8 mouse cellular contexts compared by ENCODE assay signal in genomic region chr11:116029086-116029865, GRCm38 (mm10). TPM values are rescaled to one million over a fixed set of nuclear protein-coding genes. Genes with fewer than 3 reads are reported as not detected.
DNase-seq lines count a peak whose midpoint lies in the region; ATAC-seq and TF ChIP-seq lines count a peak whose summit lies in the region.

No protein-coding gene starts in this region.

- peaks cover 18% of the 10 kb centered on the region for H3K27me3 ChIP-seq in CH12.LX (replicated peaks)
- no peaks in the 10 kb centered on the region for H3K27me3 ChIP-seq in forebrain, embryonic 14.5 days (replicated peaks; ENCODE audit: control insufficient read depth, insufficient read depth, low read length)
- no peaks in the 10 kb centered on the region for H3K27me3 ChIP-seq in liver, embryonic 14.5 days (ENCODE audit: control insufficient read depth, insufficient read depth, low read length)

- no peak for TF ChIP-seq CTCF in gastrocnemius, adult 2 months (IDR thresholded peaks at IDR 0.05)
- TF ChIP-seq CTCF in CH12.LX (conservative IDR thresholded peaks at IDR 0.05 in 1 of 2, IDR thresholded peaks at IDR 0.05 in 1 of 2; ENCODE audit: low read depth in 2 of 2, low read length in 2 of 2): no peak
- no peak for TF ChIP-seq CTCF in liver, embryonic 14.5 days (IDR thresholded peaks at IDR 0.05; ENCODE audit: low read depth)

- H3K9ac ChIP-seq in CH12.LX (ENCODE audit: insufficient read depth, low read depth): peak overlapping the region; percentile 64
- peak overlapping the region; percentile 49; the same call in 1 of the 2 replicates for H3K9ac ChIP-seq in forebrain, embryonic 14.5 days (ENCODE audit: low read length)
- peak overlapping the region; percentile 100 for H3K9ac ChIP-seq in liver, embryonic 14.5 days (replicated peaks)

- H3K9me3 ChIP-seq in CH12.LX (replicated peaks; ENCODE audit: low read length): no peaks in the 10 kb centered on the region
- H3K9me3 ChIP-seq in forebrain, embryonic 14.5 days (replicated peaks; ENCODE audit: control insufficient read depth, low read length): no peaks in the 10 kb centered on the region
- H3K9me3 ChIP-seq in liver, embryonic 14.5 days (ENCODE audit: control insufficient read depth, low read length): no peaks in the 10 kb centered on the region

- intact Hi-C loops in gastrocnemius, adult 2 months (cut with DNase I): no loop called here
- intact Hi-C loops in gastrocnemius, postnatal 14 days (cut with DNase I; ENCODE audit: low total_unique reads): no loop called here

- H3K4me2 ChIP-seq in CH12.LX (ENCODE audit: insufficient read depth, low read depth, poor library complexity, severe bottlenecking): peak overlapping the region; percentile 73
- H3K4me2 ChIP-seq in forebrain, embryonic 14.5 days (ENCODE audit: low read length): peak overlapping the region; percentile 49
- peak overlapping the region; percentile 100 for H3K4me2 ChIP-seq in liver, embryonic 14.5 days (ENCODE audit: low read depth)

- 90% methylated on average over 6 of the region's 6 CpGs for WGBS in forebrain, embryonic 14.5 days
- 52% methylated on average over 6 of the region's 6 CpGs for WGBS in liver, embryonic 14.5 days (ENCODE audit: insufficient replicate concordance)

- peaks cover 0 to 15% of the 10 kb centered on the region in 2 experiments for H3K36me3 ChIP-seq in CH12.LX (replicated peaks in 1 of 2; ENCODE audit: control insufficient read depth in 1 of 2, insufficient read depth in 1 of 2, low read length in 1 of 2)
- H3K36me3 ChIP-seq in forebrain, embryonic 14.5 days (ENCODE audit: control insufficient read depth, insufficient read depth, low read length): 0 out of 2 replicates have a peak, but pooled peaks cover 3% of the 10 kb centered on the region
- H3K36me3 ChIP-seq in liver, embryonic 14.5 days (replicated peaks; ENCODE audit: control insufficient read depth, insufficient read depth, low read depth): no peaks in the 10 kb centered on the region; the same call in 1 of the 2 replicates

- H3K79me2 ChIP-seq in CH12.LX (replicated peaks; ENCODE audit: control insufficient read depth, extremely low read depth, insufficient read depth, poor library complexity, severe bottlenecking): peaks cover 37% of the 10 kb centered on the region

- TF ChIP-seq EP300 in CH12.LX (IDR thresholded peaks at IDR 0.05; ENCODE audit: low read length): no peak
- TF ChIP-seq EP300 in liver, embryonic 14.5 days (IDR thresholded peaks at IDR 0.05; ENCODE audit: low read depth): no peak

- H3K27ac ChIP-seq in gastrocnemius, adult 2 months: peak overlapping the region; percentile 98
- no peak overlapping the region for H3K27ac ChIP-seq in CH12.LX (ENCODE audit: insufficient read depth, low read depth)
- H3K27ac ChIP-seq in forebrain, embryonic 14.5 days (ENCODE audit: low read depth, low read length): no peak overlapping the region
- H3K27ac ChIP-seq in liver, embryonic 14.5 days: peak overlapping the region; percentile 97

- peak overlapping the region; percentile 91 for H3K4me3 ChIP-seq in gastrocnemius, adult 2 months
- peak overlapping the region; percentile 64 to 100 (median 67) for H3K4me3 ChIP-seq in CH12.LX (replicated peaks in 1 of 3; ENCODE audit: low read depth in 2 of 3, low read length in 2 of 3, poor library complexity in 1 of 3)
- peak overlapping the region; percentile 70 for H3K4me3 ChIP-seq in forebrain, embryonic 14.5 days (ENCODE audit: low read depth, low read length)
- H3K4me3 ChIP-seq in liver, embryonic 14.5 days (ENCODE audit: insufficient read depth in 1 of 2, low read depth in 2 of 2, low read length in 2 of 2): peak overlapping the region; percentile 71 to 85

- no peak for TF ChIP-seq RAD21 in CH12.LX (IDR thresholded peaks at IDR 0.05; ENCODE audit: low read depth, low read length)

- dilution Hi-C loops in CH12.LX (cut with MboI; ENCODE audit: extremely low pct_ligation_motif_present, extremely low pct_unique_long_range_greater_than_20kb, low sequenced_read_pairs): no loop called here

- TF ChIP-seq POLR2A in CH12.LX (IDR thresholded peaks at IDR 0.05; ENCODE audit: low read depth, low read length): no peak

- in situ Hi-C loops in CH12.LX (cut with MboI; ENCODE audit: low pct_ligation_motif_present, low pct_unique_long_range_greater_than_20kb, low sequenced_read_pairs): no loop called here

- ATAC-seq in forebrain, embryonic 14.5 days: no peak
- ATAC-seq in liver, embryonic 14.5 days (ENCODE audit: insufficient read depth): no peak

- peaks cover 5 to 41% of the 10 kb centered on the region in 2 experiments; a peak in 3 of 4 replicates for H3K4me1 ChIP-seq in CH12.LX (ENCODE audit: control insufficient read depth in 1 of 2, insufficient read depth in 2 of 2)
- peaks cover 12% of the 10 kb centered on the region for H3K4me1 ChIP-seq in forebrain, embryonic 14.5 days (ENCODE audit: control insufficient read depth, insufficient read depth, low read length)
- peaks cover 13 to 33% of the 10 kb centered on the region in 2 experiments for H3K4me1 ChIP-seq in liver, embryonic 14.5 days (replicated peaks; ENCODE audit: control insufficient read depth in 2 of 2, insufficient read depth in 2 of 2, low read length in 1 of 2)

- DNase-seq in gastrocnemius, adult 2 months: no peak
- no peak for DNase-seq in gastrocnemius, postnatal 14 days
- DNase-seq in CH12.LX (ENCODE audit: extremely low read depth): no peak
- no peak for DNase-seq in forebrain, embryonic 14.5 days (ENCODE audit: low spot score)
- DNase-seq in liver, embryonic 14.5 days (ENCODE audit: low read depth in 3 of 3, low spot score in 3 of 3): no peak
- DNase-seq in adrenal gland, adult 2 months: no peak
- DNase-seq in embryo, embryonic 10 days (ENCODE audit: low spot score): no peak
- DNase-seq in testis, postnatal 14 days (ENCODE audit: low spot score): no peak

TF ChIP-seq in CH12.LX, 34 proteins besides CTCF, POLR2A, EP300 and RAD21 (continues in another document):
- TF ChIP-seq ZMIZ1 (IDR thresholded peaks at IDR 0.05; ENCODE audit: low read depth, low read length) (peak; percentile 14; the same call in 1 of the 2 replicates), HCFC1 (IDR thresholded peaks at IDR 0.05; ENCODE audit: low read depth, low read length) (no peak)

RNA-seq across cellular contexts. Expression of gene Unk, which starts 0.8 kb away (rescaled TPM):
- 1 to 10 TPM; 7.0 to 7.4 TPM for total RNA-seq in gastrocnemius, adult 2 months (2021)
- total RNA-seq in gastrocnemius, postnatal 14 days (2021): 1 to 10 TPM; 7.3 to 7.7 TPM
- total RNA-seq in CH12.LX (2012; rRNA removed) (22.2 and 24.7 TPM in 2 replicates), CH12.LX (2014; rRNA removed) (18.5 and 20.9 TPM in 2 replicates)
- 30.5 and 35.0 TPM in 2 replicates for polyA plus RNA-seq in CH12.LX (2012; ENCODE audit: insufficient read length, low read depth)
- 23.4 and 24.9 TPM in 2 replicates for polyA plus RNA-seq in forebrain, embryonic 14.5 days (2014; fragmentation: Nextera tagmentation; extraction: Ambion mirVana)
- 10.4 and 12.1 TPM in 2 replicates for polyA plus RNA-seq in liver, embryonic 14.5 days (2012; rRNA removed)
- 6.4 and 7.9 TPM in 2 replicates for polyA plus RNA-seq in liver, embryonic 14.5 days (2014; fragmentation: Nextera tagmentation; extraction: Ambion mirVana)
- total RNA-seq in adrenal gland, adult 2 months (2021): 10 to 100 TPM; 20.2 to 21.2 TPM
- polyA plus RNA-seq in adrenal gland, adult 2 months (2012; rRNA removed): 46.0 and 58.5 TPM in 2 replicates

RNA-seq across cellular contexts. Expression of gene H3f3b, which starts 1.5 kb away (rescaled TPM):
- total RNA-seq in gastrocnemius, adult 2 months (2021): 10 to 100 TPM; 55.9 to 58.7 TPM
- total RNA-seq in gastrocnemius, postnatal 14 days (2021): 100 to 1,000 TPM; 132 to 170 TPM
- total RNA-seq in CH12.LX (2012; rRNA removed) (340 and 455 TPM in 2 replicates), CH12.LX (2014; rRNA removed) (567 and 573 TPM in 2 replicates)
- polyA plus RNA-seq in CH12.LX (2012; ENCODE audit: insufficient read length, low read depth): 862 and 889 TPM in 2 replicates
- polyA plus RNA-seq in forebrain, embryonic 14.5 days (2014; fragmentation: Nextera tagmentation; extraction: Ambion mirVana): 2,620 and 3,081 TPM in 2 replicates
- 173 and 248 TPM in 2 replicates for polyA plus RNA-seq in liver, embryonic 14.5 days (2012; rRNA removed)
- 651 and 676 TPM in 2 replicates for polyA plus RNA-seq in liver, embryonic 14.5 days (2014; fragmentation: Nextera tagmentation; extraction: Ambion mirVana)
- 100 to 1,000 TPM; 270 to 363 TPM for total RNA-seq in adrenal gland, adult 2 months (2021)
- polyA plus RNA-seq in adrenal gland, adult 2 months (2012; rRNA removed): 76.2 and 92.7 TPM in 2 replicates

RNA-seq across cellular contexts. Expression of gene Galk1, which starts 16.8 kb away (rescaled TPM):
- 1 to 10 TPM; 3.0 to 3.8 TPM for total RNA-seq in gastrocnemius, adult 2 months (2021)
- total RNA-seq in gastrocnemius, postnatal 14 days (2021): 10 to 100 TPM in 1 of 2 experiments, 1 to 10 TPM in 1; 7.2 to 11.3 TPM
- total RNA-seq in CH12.LX (2012; rRNA removed) (340 and 413 TPM in 2 replicates), CH12.LX (2014; rRNA removed) (228 and 263 TPM in 2 replicates)
- polyA plus RNA-seq in CH12.LX (2012; ENCODE audit: insufficient read length, low read depth): 293 and 300 TPM in 2 replicates
- polyA plus RNA-seq in forebrain, embryonic 14.5 days (2014; fragmentation: Nextera tagmentation; extraction: Ambion mirVana): 53.9 and 59.5 TPM in 2 replicates
- 55.9 and 59.1 TPM in 2 replicates for polyA plus RNA-seq in liver, embryonic 14.5 days (2012; rRNA removed)
- polyA plus RNA-seq in liver, embryonic 14.5 days (2014; fragmentation: Nextera tagmentation; extraction: Ambion mirVana): 102 and 113 TPM in 2 replicates
- total RNA-seq in adrenal gland, adult 2 months (2021): 10 to 100 TPM; 30.6 to 45.6 TPM
- polyA plus RNA-seq in adrenal gland, adult 2 months (2012; rRNA removed): 68.6 and 71.3 TPM in 2 replicates

RNA-seq across cellular contexts. Expression of gene Unc13d, which starts 48.5 kb away (rescaled TPM):
- total RNA-seq in gastrocnemius, adult 2 months (2021): under 1 TPM; 0.13 to 0.50 TPM
- total RNA-seq in gastrocnemius, postnatal 14 days (2021): under 1 TPM; 0.31 to 0.33 TPM
- total RNA-seq in CH12.LX (2012; rRNA removed): 12.2 and 14.0 TPM in 2 replicates
- total RNA-seq in CH12.LX (2014; rRNA removed): 8.9 and 9.6 TPM in 2 replicates
- polyA plus RNA-seq in CH12.LX (2012; ENCODE audit: insufficient read length, low read depth): 15.7 and 16.8 TPM in 2 replicates
- polyA plus RNA-seq in forebrain, embryonic 14.5 days (2014; fragmentation: Nextera tagmentation; extraction: Ambion mirVana): 0.19 and 0.62 TPM in 2 replicates
- polyA plus RNA-seq in liver, embryonic 14.5 days (2012; rRNA removed): 18.7 and 19.6 TPM in 2 replicates
- 14.9 and 16.8 TPM in 2 replicates for polyA plus RNA-seq in liver, embryonic 14.5 days (2014; fragmentation: Nextera tagmentation; extraction: Ambion mirVana)
- 1 to 10 TPM in 1 of 2 experiments, under 1 TPM in 1; 0.83 to 1.0 TPM for total RNA-seq in adrenal gland, adult 2 months (2021)
- polyA plus RNA-seq in adrenal gland, adult 2 months (2012; rRNA removed): 2.3 and 3.4 TPM in 2 replicates

RNA-seq across cellular contexts. Expression of gene Itgb4, which starts 54.8 kb away (rescaled TPM):
- total RNA-seq in gastrocnemius, adult 2 months (2021): 1 to 10 TPM; 4.2 to 4.5 TPM
- 1 to 10 TPM; 1.9 to 6.7 TPM for total RNA-seq in gastrocnemius, postnatal 14 days (2021)
- 3.4 and 6.3 TPM in 2 replicates for total RNA-seq in CH12.LX (2012; rRNA removed)
- total RNA-seq in CH12.LX (2014; rRNA removed): 0.09 and 0.42 TPM in 2 replicates
- polyA plus RNA-seq in CH12.LX (2012; ENCODE audit: insufficient read length, low read depth): 0.59 and 0.91 TPM in 2 replicates
- 0.48 and 0.62 TPM in 2 replicates for polyA plus RNA-seq in forebrain, embryonic 14.5 days (2014; fragmentation: Nextera tagmentation; extraction: Ambion mirVana)
- polyA plus RNA-seq in liver, embryonic 14.5 days (2012; rRNA removed): 0.10 and 0.11 TPM in 2 replicates
- polyA plus RNA-seq in liver, embryonic 14.5 days (2014; fragmentation: Nextera tagmentation; extraction: Ambion mirVana): 0.16 and 0.17 TPM in 2 replicates
- total RNA-seq in adrenal gland, adult 2 months (2021): 1 to 10 TPM; 2.1 to 4.3 TPM
- 3.9 and 4.8 TPM in 2 replicates for polyA plus RNA-seq in adrenal gland, adult 2 months (2012; rRNA removed)

Comparison
In these comparisons a context has a peak if more than half of its experiments do, and no peak if none do; other contexts are left out.
1. H3K27ac ChIP-seq: peak in gastrocnemius, adult 2 months (single experiment) and liver, embryonic 14.5 days (single experiment); none in CH12.LX (single experiment) and forebrain, embryonic 14.5 days (single experiment).
2. H3K4me2 ChIP-seq: peak in every context shown above with its lines; median percentile 100 in liver, embryonic 14.5 days; 73 in CH12.LX; 49 in forebrain, embryonic 14.5 days.
3. H3K9ac ChIP-seq: peak in every context shown above with its lines; median percentile 100 in liver, embryonic 14.5 days; 64 in CH12.LX; 49 in forebrain, embryonic 14.5 days.
4. RNA of gene Galk1, which starts 16.8 kb away (total RNA-seq): 228 to 413 TPM in CH12.LX; 30.6 to 45.6 TPM in adrenal gland, adult 2 months, 7.2 to 11.3 TPM in gastrocnemius, postnatal 14 days and 3.0 to 3.8 TPM in gastrocnemius, adult 2 months; every median in the first group is over 4 times any median in the second.
5. Peak in every context shown above with its lines, with median percentiles within 50 percentile points of each other: H3K4me3 ChIP-seq.